Mouse (Mus musculus): ENCODE measurements around the gene Slc4a1.

GRCm38 (mm10) chr11:102399610-102400072 lies 33.6 kb upstream of the Slc4a1 start:
- no peak for TF ChIP-seq CTCF (IDR thresholded peaks at IDR 0.05; ENCODE audit: borderline replicate concordance, insufficient read depth, low read length)
- no peak for TF ChIP-seq POLR2A (IDR thresholded peaks at IDR 0.05; ENCODE audit: low read depth, low read length)

Measured in embryonic fibroblast, embryonic 13.5 days (primary cell).